Mouse (Mus musculus) layer of hippocampus, adult 8-10 months (tissue): ENCODE measurements around the gene Cntln. TPM values are rescaled to one million over a fixed set of nuclear protein-coding genes. Genes with fewer than 3 reads are reported as not detected.

Experiments
- total RNA-seq, 4 experiments: library from RNA; stranded (reverse); gene quantifications; 2 replicates each; pipeline ENCODE4 v1.2.4; 2022

Cntln gene
- total RNA-seq, 4 experiments from 2014 or later, result 6.8 to 8.0 (median 7.5) TPM

Other genes starting within 250 kb of the Cntln start
- 1 to 10 TPM; 1.2 to 2.2 (median 1.3) TPM for gene Bnc2, start 209.0 kb upstream of the Cntln start, total RNA-seq